Mouse (Mus musculus) gastrocnemius, postnatal 10 days (tissue): ENCODE data around the gene Gm11444. TPM values are rescaled to one million over a fixed set of nuclear protein-coding genes. Genes with fewer than 3 reads are reported as not detected.

Source experiments
- DNase-seq: peaks from one replicate; pipeline ENCODE4 v3.0.0; 2021; ENCODE audit warnings: mixed read lengths
- long read RNA-seq, 2 experiments: library from polyadenylated mRNA; stranded (forward); transcript quantifications; one replicate each; pipeline ENCODE4 v2.0.0; 2021
- total RNA-seq, 2 experiments: library from RNA; stranded (reverse); gene quantifications; 2 replicates each; pipeline ENCODE4 v1.2.3; 2021

Gene Gm11444
- total RNA-seq = not detected
- long read RNA-seq, experiment 1 = 0 reads
- long read RNA-seq, experiment 2 = 0 reads

DNA sequence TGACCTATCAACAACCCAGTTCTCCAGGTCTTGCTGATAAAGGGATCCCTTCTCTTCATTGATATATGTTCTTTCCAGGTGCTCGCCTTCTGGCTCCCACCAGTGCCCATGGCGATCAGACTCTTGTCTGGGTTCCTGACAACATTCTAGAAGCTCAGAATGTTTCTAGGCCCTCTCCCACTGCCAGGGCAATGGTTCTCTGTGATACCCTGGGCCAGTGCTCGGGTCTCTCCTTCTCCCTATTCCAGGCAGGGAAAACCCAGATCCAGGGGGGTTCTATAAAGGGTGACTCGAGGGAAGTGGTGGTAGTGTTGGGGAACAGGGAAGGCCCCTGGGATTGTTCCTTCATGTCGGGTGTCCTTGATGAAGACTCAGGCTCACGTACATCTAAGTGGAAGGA is at the start of gene Gm11444:
Gm11444 (minus strand) TSS at position 101 of the 400 bp plus-strand sequence.
- DNase-seq = no peak

GRCm38 (mm10) chr11:85896335-85896985 is 46.3 kb upstream of the Gm11444 start:
- DNase-seq = no peak

DNA sequence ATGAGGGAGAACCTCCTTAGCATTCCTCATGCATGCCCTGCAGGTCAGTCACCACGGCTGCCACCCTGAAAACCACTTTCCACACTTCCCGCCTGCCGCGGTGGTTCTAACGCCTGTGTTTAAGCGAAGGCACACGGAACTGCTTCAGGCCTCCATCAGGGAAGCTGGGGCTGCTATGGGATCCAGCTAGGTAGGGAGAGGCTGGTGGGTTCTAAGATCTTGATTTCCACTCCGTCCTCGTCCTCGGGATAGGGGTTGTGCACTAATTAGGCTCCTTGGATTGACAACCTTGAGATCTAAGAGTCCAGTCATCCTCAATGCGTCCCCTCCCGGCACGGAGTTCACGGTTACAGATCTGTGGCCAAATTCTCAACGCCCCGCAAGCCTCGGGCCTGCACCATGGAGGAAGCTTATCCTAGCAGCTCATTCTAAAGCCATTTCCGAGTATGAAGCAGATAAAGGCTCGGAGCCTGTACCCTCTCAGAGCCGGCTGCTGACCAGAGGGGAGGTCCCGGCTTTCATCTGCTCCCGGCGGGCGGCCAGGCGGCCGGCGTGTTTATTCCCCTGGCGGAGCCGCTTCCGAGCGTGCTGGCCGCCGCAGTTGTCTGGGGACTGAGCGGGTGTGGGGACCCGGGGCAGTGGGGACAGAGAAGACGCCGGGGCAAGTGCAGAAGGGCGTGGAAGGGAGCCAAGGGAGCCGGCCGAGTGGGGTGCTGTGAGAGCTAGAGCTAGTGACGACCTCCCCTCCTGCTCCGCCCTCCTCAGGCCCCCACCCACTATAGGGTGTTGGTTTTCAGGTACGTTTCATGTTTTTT is 44.8 kb upstream of the Gm11444 start:
- DNase-seq = peak; percentile 64

DNA sequence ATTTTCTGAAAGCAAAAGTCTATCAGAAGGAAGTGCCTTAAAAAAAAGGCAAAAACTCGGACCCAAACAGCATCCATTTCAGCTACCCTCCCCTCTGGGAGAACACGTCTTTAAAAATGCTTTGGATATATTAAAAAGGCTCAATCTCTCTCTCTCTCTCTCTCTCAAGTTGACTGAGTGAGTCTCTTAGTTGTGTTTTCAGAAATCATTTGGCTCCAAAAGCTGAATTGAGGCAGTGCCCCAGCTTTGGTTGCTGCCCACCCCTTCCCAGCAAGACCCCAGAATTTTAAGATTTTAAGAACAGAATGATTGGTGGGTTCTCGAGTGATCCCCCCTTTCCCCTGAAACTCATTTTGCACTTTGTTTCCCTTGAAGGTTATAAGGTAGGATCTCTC is 44.0 kb upstream of the Gm11444 start:
- no peak for DNase-seq

GRCm38 (mm10) chr11:85893400-85894135 is 43.4 kb upstream of the Gm11444 start:
- no peak for DNase-seq

GRCm38 (mm10) chr11:85892771-85893170 is 42.6 kb upstream of the Gm11444 start:
- no peak for DNase-seq

- no peak for DNase-seq
These were observed 41.5 kb upstream of the Gm11444 start for GRCm38 (mm10) chr11:85891692-85892040.

GRCm38 (mm10) chr11:85891010-85891691 is 41.0 kb upstream of the Gm11444 start:
- DNase-seq = no peak

DNA sequence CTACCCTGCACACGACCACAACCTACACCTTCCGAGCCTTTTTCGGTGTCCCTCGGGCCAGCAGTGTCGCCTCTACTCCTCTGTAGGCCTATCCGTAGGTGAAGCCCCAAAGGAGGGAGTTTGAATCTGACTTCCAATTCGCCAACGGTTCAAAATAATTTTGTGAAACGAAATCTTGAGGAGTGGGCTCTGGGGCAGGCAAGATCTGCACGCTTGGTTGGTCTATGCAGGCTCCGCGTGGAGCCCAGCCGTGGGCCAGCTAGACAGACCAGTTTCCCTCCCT is 40.4 kb upstream of the Gm11444 start:
- DNase-seq = no peak

- no peak for DNase-seq
These were observed 39.8 kb upstream of the Gm11444 start for GRCm38 (mm10) chr11:85889730-85890562.

- no peak for DNase-seq
These were observed 39.1 kb upstream of the Gm11444 start for GRCm38 (mm10) chr11:85889056-85889729.

DNA sequence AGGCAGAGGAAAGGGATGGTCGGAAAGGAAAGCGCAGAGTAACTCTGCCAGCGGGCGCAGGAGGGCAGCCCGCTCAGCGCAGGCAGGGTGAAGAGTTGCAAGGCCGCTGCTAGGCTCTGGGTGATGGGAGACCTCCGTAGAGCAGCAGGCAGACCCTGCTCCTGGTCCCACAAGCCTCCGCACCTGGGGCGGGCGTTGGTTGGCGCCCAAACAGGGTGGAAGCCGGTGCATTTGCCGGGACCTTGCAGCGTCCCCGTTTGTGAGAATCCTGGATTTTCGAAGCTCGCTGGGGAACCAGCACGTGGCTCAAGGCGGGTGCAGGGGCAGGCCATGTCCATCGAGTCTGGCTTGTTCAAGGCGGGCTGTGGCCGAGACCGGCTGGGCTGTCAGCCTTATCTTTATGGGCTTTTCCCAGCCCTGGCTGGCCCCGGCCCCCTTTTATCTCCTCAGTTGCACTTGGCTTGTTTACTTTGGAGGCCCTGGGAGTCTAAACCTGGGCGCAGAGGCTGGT is 38.4 kb upstream of the Gm11444 start:
- no peak for DNase-seq

DNA sequence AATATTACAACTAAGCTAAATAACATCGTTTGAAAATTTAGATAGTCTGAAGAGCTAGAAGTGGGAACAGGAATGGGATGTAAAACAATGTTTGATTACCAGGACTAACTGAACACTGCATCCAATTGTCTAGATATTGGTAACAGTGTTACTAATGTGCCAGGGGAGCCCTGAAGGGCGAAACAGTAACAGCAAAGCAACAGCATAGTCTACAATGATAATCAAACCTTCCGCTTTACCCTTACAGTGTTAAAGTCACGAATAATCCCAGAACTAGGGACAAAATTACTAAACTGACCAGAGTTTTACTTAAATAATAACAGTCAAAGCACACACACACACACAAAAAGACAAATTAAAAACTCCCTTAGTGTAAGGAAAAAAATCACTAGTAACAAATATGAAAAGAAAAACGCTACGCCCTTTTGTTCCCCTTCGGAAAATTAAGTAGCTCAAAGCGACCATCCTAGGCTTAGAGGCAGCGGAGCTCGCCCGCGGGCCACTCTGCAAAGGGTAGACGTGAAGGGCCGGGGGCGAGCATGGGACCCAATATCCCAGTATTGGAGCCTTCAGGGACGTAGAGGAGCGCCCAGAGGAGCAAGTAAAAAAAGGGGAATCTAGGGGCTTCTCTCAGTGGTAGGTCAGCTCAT is 37.8 kb upstream of the Gm11444 start:
- no peak for DNase-seq

DNA sequence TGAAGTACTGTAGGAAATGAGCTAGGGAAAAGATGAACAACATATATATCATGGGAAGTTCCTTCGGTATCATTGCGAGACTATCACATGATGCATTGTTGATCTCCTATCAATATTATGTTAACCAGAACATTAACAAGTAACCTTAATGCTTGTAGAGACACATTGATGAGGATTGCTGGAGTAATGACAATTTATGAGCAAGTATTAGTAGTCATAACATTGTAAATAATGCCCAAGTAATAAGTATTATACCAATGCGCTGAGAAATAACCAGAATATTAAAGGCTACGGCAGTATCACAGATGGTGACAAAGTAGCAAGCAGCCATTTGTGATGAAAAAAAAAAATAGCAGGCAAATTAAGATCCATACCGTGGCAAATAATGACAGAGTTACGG is 37.1 kb upstream of the Gm11444 start:
- no peak for DNase-seq

GRCm38 (mm10) chr11:85886429-85886785 is 36.3 kb upstream of the Gm11444 start:
- DNase-seq = no peak

DNA sequence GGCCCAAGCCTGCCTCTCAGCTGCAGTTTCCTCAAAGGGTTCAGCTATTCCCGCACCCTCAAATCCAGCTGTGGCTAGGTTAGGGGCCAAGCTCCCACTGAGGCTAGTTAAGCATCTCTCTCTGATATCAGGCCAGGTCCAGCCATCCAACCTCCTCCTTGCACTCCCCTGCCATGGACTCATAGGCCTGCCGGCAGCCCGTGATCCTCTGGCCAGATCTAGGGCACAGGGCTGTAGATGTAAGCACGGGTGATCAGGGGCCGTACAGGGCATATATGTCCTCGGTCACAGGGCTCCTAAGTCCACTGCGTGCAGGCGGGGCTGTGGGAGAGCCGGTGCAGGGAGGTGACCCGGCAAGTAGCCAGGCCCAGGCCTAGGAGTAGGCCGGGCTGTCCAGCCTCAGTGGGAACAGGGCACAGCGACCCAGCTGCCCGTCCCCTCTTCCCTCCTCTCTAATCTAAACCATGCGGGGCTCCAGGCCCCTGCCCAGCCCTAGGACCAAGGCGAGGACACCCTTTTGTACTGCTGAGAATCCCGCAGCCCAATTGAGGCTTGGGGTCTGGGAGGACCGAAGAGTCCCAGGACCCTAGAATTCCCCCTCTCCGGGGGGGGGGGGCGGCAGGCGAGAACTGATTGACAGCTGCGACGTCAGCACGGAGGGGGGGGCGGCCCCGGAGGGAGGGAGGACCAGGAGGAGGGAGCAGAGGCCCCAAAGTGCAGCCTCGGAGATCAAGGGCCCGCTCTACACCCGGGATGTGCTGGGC is 35.7 kb upstream of the Gm11444 start, which contains the start of gene Tbx4:
Tbx4 (plus strand) TSS at position 758 of the 764 bp plus-strand sequence.
- peak; percentile 57 for DNase-seq

DNA sequence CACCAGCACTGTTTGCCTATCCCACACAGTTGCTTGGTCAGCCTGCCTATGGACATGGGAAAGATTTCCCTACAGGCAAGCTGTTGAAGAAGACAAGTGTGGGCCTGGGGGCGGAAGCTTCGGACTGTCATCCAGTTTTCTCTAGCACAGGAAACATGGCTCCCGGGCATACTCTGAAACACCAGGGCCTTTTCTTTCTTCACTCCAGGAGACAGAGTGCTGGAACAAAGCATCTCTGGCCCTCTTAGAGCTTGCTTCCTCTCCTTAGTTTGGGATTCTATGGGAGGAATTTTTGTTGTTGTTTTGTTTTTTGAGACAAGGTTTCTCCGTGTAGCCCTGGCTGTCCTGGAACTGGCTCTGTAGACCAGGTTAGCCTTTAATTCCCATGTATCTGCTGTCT is 34.4 kb upstream of the Gm11444 start:
- no peak for DNase-seq

DNA sequence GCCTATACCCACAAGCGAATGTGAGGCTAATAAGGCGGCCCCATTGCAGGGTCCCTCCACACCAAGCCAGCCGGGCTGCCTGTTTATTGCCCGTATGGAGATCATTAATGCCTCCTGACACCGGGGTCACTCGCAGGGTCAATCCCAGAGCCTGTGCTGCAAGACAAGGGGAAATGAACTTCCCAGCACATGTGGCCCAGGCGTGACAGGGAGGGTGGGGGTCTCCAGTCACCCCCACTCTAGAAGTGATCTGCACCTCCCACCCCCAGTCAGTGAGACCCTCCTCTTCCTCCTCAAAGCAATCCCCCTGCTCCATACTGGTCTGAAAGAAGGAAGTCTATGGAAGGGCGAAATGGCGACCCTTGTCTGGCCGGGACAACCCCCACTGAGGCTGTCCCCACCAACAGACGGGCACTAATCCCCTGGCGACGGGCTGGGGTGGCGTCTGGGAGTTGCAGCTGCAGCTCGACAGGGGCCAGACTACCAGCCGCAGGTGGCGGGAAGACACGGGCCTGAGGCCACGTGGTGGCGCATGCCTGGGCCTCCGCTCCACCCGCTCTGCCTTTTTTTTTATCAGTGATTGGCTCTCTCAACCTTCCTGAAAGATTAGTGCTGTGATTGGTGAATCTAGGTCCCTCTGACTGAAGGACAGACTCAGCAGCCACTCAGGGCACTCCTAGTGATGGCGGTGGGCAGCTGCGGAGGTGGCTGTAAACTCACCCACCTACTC is 26.1 kb upstream of the Gm11444 start:
- no peak for DNase-seq

GRCm38 (mm10) chr11:85864363-85864762 is 14.2 kb upstream of the Gm11444 start:
- DNase-seq = peak; percentile 20
